In genomic region chr10:20004786-20005185, GRCm38 (mm10) we compare ENCODE assay signal across 24 mouse cellular contexts.
"Had no signal": no experiment of that assay in that cellular context is flagged by ENCODE, and none has a peak within 500 bp of the region (broad histone marks: within the 10 kb centered on the region; RNA-seq: fewer than 3 reads in every experiment).

No protein-coding gene starts in this region.

- H3K27me3 ChIP-seq: heart, embryonic 15.5 days; kidney, embryonic 15.5 days; limb, embryonic 13.5 days; limb, embryonic 15.5 days; liver, embryonic 12.5 days had no signal

- H3K4me3 ChIP-seq: heart, embryonic 13.5 days; heart, embryonic 15.5 days; hindbrain, embryonic 12.5 days; kidney, embryonic 15.5 days; limb, embryonic 13.5 days; limb, embryonic 15.5 days; liver, embryonic 12.5 days had no signal

- H3K9me3 ChIP-seq: heart, embryonic 13.5 days; heart, embryonic 15.5 days; hindbrain, embryonic 12.5 days; kidney, embryonic 15.5 days; limb, embryonic 15.5 days; liver, embryonic 12.5 days had no signal

- H3K4me2 ChIP-seq: heart, embryonic 11.5 days; heart, embryonic 13.5 days; heart, embryonic 15.5 days; hindbrain, embryonic 12.5 days; hindbrain, embryonic 14.5 days; kidney, embryonic 15.5 days; limb, embryonic 13.5 days; limb, embryonic 15.5 days; liver, embryonic 12.5 days had no signal

- DNase-seq: gastrocnemius, postnatal 14 days; gastrocnemius, postnatal 36 days; heart, adult 2 months; heart, postnatal 14 days; heart, postnatal 36 days; kidney, adult 11 months; kidney, adult 9 months; kidney, postnatal 14 days; kidney, postnatal 36 days; layer of hippocampus, adult 9-11 months; layer of hippocampus, postnatal 36 days; left cerebral cortex, postnatal 4 days had no signal

- H3K27ac ChIP-seq: heart, adult 2 months; heart, embryonic 13.5 days; heart, embryonic 15.5 days; hindbrain, embryonic 12.5 days; hindbrain, embryonic 14.5 days; kidney, embryonic 15.5 days; kidney, postnatal 0 days; limb, embryonic 13.5 days; limb, embryonic 15.5 days; liver, embryonic 12.5 days had no signal

- H3K36me3 ChIP-seq: heart, embryonic 13.5 days; heart, embryonic 15.5 days; hindbrain, embryonic 12.5 days; kidney, embryonic 15.5 days; limb, embryonic 13.5 days; limb, embryonic 15.5 days; liver, embryonic 12.5 days had no signal

- H3K4me1 ChIP-seq: kidney, embryonic 15.5 days; liver, embryonic 12.5 days had no signal

- ATAC-seq: hindbrain, embryonic 16.5 days; intestine, embryonic 16.5 days; liver, embryonic 12.5 days had no signal

- H3K9ac ChIP-seq: heart, embryonic 13.5 days; heart, embryonic 15.5 days; hindbrain, embryonic 12.5 days; hindbrain, embryonic 14.5 days; kidney, embryonic 15.5 days; limb, embryonic 13.5 days; limb, embryonic 15.5 days; liver, embryonic 12.5 days had no signal
